Mouse (Mus musculus) bone marrow, adult 2 months (tissue): ENCODE results near the gene Slc2a9. TPM values are rescaled to one million over a fixed set of nuclear protein-coding genes. Genes with fewer than 3 reads are reported as not detected.

ENCODE experiments used
- H3K27ac ChIP-seq: fragments of 200-500 bp; 2 replicates; pipeline ENCODE4 v1.5.1; 2012; ENCODE audit warnings: low read depth, mild to moderate bottlenecking, control low read depth, inconsistent platforms, low read length; ENCODE audit not compliant: control insufficient read depth, poor library complexity, insufficient read depth
- H3K4me1 ChIP-seq: fragments of 200-500 bp; 2 replicates; pipeline ENCODE4 v1.6.1; 2011; ENCODE audit warnings: low read length; ENCODE audit not compliant: control insufficient read depth, insufficient read depth
- H3K4me3 ChIP-seq: fragments of 200-500 bp; replicated peaks from 2 replicates; pipeline ENCODE3; 2011; ENCODE audit warnings: mild to moderate bottlenecking, low read depth, low read length, control low read depth; ENCODE audit not compliant: control insufficient read depth
- CTCF ChIP-seq: fragments of 200-500 bp; IDR thresholded peaks from 2 replicates; pipeline ENCODE4 v1.5.1; 2011; ENCODE audit warnings: low read length, control low read depth; ENCODE audit not compliant: control insufficient read depth, insufficient read depth
- POLR2A ChIP-seq: fragments of 200-500 bp; IDR thresholded peaks from 2 replicates; pipeline ENCODE4 v1.6.1; 2011; ENCODE audit warnings: low read depth, mild to moderate bottlenecking, control low read depth, low read length, borderline replicate concordance; ENCODE audit not compliant: control insufficient read depth
- WGBS: fragments of 180-500 bp; shearing (Covaris S2); methylation state at CpG from one replicate; pipeline ENCODE4 v1.1.7; 2018; 5-methylcytosine and 5-hydroxymethylcytosine counted together
- polyA plus RNA-seq: library from polyadenylated mRNA; stranded (reverse); fragments of >200 nt; gene quantifications from 2 replicates; pipeline ENCODE4 v1.2.4, GENCODE M21; 2011; ENCODE audit warnings: low replicate concordance; ENCODE audit not compliant: missing spikeins, insufficient read depth, insufficient read length

Slc2a9 gene
- polyA plus RNA-seq, 1 experiment = 11.1 TPM

GRCm38 (mm10) chr5:38364396-38364795, 138.5 kb downstream of the Slc2a9 start:
- Histone ChIP-seq H3K4me3 (no peak overlapping the region), H3K4me1 (no peaks in the 10 kb centered on the region), H3K27ac (no peak overlapping the region)
- TF ChIP-seq CTCF (no peak), POLR2A (no peak)
- 77% methylated on average over 5 of the region's 5 CpGs for WGBS

- Histone ChIP-seq H3K27ac (no peak overlapping the region), H3K4me1 (no peaks in the 10 kb centered on the region), H3K4me3 (no peak overlapping the region)
- WGBS = 60% methylated on average over 2 of the region's 2 CpGs
- TF ChIP-seq POLR2A (no peak), CTCF (no peak)
These were observed 143.2 kb downstream of the Slc2a9 start for GRCm38 (mm10) chr5:38359716-38360115.

GRCm38 (mm10) chr5:38356927-38357326, 146.0 kb downstream of the Slc2a9 start:
- 68% methylated on average over 3 of the region's 3 CpGs for WGBS
- no peak overlapping the region for H3K27ac ChIP-seq
- peaks cover 1% of the 10 kb centered on the region; the same call in 1 of the 2 replicates for H3K4me1 ChIP-seq
- TF ChIP-seq CTCF (no peak), POLR2A (no peak)
- H3K4me3 ChIP-seq = no peak overlapping the region

GRCm38 (mm10) chr5:38350351-38350929, 152.5 kb downstream of the Slc2a9 start:
- no peak overlapping the region for H3K27ac ChIP-seq
- WGBS = 79% methylated on average over 5 of the region's 5 CpGs
- TF ChIP-seq POLR2A (no peak), CTCF (no peak)
- peaks cover 1% of the 10 kb centered on the region; the same call in 1 of the 2 replicates for H3K4me1 ChIP-seq
- H3K4me3 ChIP-seq = no peak overlapping the region

GRCm38 (mm10) chr5:38346646-38347432, 156.1 kb downstream of the Slc2a9 start:
- Histone ChIP-seq H3K27ac (no peak overlapping the region), H3K4me3 (no peak overlapping the region), H3K4me1 (no peaks in the 10 kb centered on the region)
- WGBS = 29% methylated on average over 10 of the region's 10 CpGs
- TF ChIP-seq POLR2A = no peak
- no peak for TF ChIP-seq CTCF

GRCm38 (mm10) chr5:38343101-38343500, 159.8 kb downstream of the Slc2a9 start:
- Histone ChIP-seq H3K27ac (no peak overlapping the region), H3K4me3 (no peak overlapping the region), H3K4me1 (no peaks in the 10 kb centered on the region)
- 66% methylated on average over 3 of the region's 3 CpGs for WGBS
- TF ChIP-seq CTCF (no peak), POLR2A (no peak)

- Histone ChIP-seq H3K4me1 (no peaks in the 10 kb centered on the region), H3K4me3 (no peak overlapping the region), H3K27ac (no peak overlapping the region)
- no peak for TF ChIP-seq POLR2A
- no peak for TF ChIP-seq CTCF
- 17% methylated on average over 1 of the region's 1 CpGs for WGBS
These were observed 168.4 kb downstream of the Slc2a9 start for GRCm38 (mm10) chr5:38334582-38334981.

GRCm38 (mm10) chr5:38333381-38333780, 169.6 kb downstream of the Slc2a9 start:
- Histone ChIP-seq H3K4me3 (no peak overlapping the region), H3K27ac (no peak overlapping the region), H3K4me1 (no peaks in the 10 kb centered on the region)
- 26% methylated on average over 4 of the region's 4 CpGs for WGBS
- no peak for TF ChIP-seq POLR2A
- TF ChIP-seq CTCF = no peak
